Mouse (Mus musculus): ENCODE measurements around the gene Eif1ad. TPM values are rescaled to one million over a fixed set of nuclear protein-coding genes. Genes with fewer than 3 reads are reported as not detected.

Gene Eif1ad
- polyA plus RNA-seq, 1 experiment, result 20.8 TPM

- TF ChIP-seq CTCF (IDR thresholded peaks at IDR 0.05; ENCODE audit: low read depth, low read length) (no peak), POLR2A (IDR thresholded peaks at IDR 0.05; ENCODE audit: borderline replicate concordance, low read depth, low read length) (no peak)
- peaks cover 32% of the 10 kb centered on the region for H3K4me1 ChIP-seq (ENCODE audit: control insufficient read depth, insufficient read depth, low read length)
- no peak overlapping the region for H3K4me3 ChIP-seq (ENCODE audit: insufficient read depth, low read length)
- H3K27ac ChIP-seq (ENCODE audit: insufficient read depth, low read depth, low read length), result no peak overlapping the region
These were observed 44.1 kb downstream of the Eif1ad start for GRCm38 (mm10) chr19:5410641-5411040.

DNA sequence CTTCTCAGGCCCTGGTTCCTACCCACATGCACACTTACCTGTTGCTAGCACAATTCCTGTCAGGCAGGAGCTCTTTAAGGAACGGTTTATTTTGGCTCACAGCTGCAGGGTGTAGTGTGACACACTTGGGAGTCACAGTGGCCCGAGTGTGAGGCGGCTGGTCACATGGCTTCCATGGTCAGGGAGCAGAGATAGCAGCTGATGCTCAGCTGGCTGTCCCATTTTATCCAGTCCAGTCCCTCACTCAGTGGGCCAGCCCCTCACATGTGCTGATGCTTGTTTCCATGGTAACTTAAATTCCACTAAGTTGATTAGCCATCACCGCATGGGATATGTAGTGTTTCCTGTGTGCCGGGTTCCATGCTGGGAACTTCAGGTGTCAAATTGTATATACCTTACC is 45.4 kb downstream of the Eif1ad start:
- no peak overlapping the region for H3K27ac ChIP-seq (ENCODE audit: insufficient read depth, low read depth, low read length)
- H3K4me3 ChIP-seq (ENCODE audit: insufficient read depth, low read length), result no peak overlapping the region
- H3K4me1 ChIP-seq (ENCODE audit: control insufficient read depth, insufficient read depth, low read length), result peaks cover 28% of the 10 kb centered on the region
- TF ChIP-seq POLR2A (IDR thresholded peaks at IDR 0.05; ENCODE audit: borderline replicate concordance, low read depth, low read length) (no peak), CTCF (IDR thresholded peaks at IDR 0.05; ENCODE audit: low read depth, low read length) (no peak)

- H3K27ac ChIP-seq (ENCODE audit: insufficient read depth, low read depth, low read length), result no peak overlapping the region
- H3K4me3 ChIP-seq (ENCODE audit: insufficient read depth, low read length), result no peak overlapping the region
- H3K4me1 ChIP-seq (ENCODE audit: control insufficient read depth, insufficient read depth, low read length), result peaks cover 16% of the 10 kb centered on the region
- no peak for TF ChIP-seq POLR2A (IDR thresholded peaks at IDR 0.05; ENCODE audit: borderline replicate concordance, low read depth, low read length)
- TF ChIP-seq CTCF (IDR thresholded peaks at IDR 0.05; ENCODE audit: low read depth, low read length), result no peak
These were observed 47.3 kb downstream of the Eif1ad start for GRCm38 (mm10) chr19:5413840-5414239.

DNA sequence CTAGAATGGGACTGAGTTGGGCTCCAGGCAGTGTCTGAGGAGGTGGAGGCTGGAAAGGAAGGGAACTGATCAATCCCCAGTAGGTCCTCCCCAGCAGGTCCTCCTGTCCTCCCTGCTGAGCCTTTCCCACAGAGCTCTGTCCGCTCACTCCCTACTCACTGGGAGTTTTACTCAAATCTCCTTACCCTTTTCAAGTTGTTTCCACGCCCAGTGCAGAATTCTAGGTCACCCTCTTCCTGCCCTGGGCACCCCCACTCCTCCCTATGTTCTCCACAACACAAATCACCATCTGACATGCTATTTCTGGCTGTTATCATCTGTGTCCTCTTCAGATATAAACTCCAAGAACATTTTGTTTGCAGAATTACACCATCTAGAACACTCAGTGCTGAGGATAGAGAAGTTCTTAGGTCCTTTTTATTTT is 48.0 kb downstream of the Eif1ad start:
- no peak overlapping the region for H3K4me3 ChIP-seq (ENCODE audit: insufficient read depth, low read length)
- peaks cover 10% of the 10 kb centered on the region for H3K4me1 ChIP-seq (ENCODE audit: control insufficient read depth, insufficient read depth, low read length)
- no peak overlapping the region for H3K27ac ChIP-seq (ENCODE audit: insufficient read depth, low read depth, low read length)
- TF ChIP-seq POLR2A (IDR thresholded peaks at IDR 0.05; ENCODE audit: borderline replicate concordance, low read depth, low read length) (no peak), CTCF (IDR thresholded peaks at IDR 0.05; ENCODE audit: low read depth, low read length) (no peak)

DNA sequence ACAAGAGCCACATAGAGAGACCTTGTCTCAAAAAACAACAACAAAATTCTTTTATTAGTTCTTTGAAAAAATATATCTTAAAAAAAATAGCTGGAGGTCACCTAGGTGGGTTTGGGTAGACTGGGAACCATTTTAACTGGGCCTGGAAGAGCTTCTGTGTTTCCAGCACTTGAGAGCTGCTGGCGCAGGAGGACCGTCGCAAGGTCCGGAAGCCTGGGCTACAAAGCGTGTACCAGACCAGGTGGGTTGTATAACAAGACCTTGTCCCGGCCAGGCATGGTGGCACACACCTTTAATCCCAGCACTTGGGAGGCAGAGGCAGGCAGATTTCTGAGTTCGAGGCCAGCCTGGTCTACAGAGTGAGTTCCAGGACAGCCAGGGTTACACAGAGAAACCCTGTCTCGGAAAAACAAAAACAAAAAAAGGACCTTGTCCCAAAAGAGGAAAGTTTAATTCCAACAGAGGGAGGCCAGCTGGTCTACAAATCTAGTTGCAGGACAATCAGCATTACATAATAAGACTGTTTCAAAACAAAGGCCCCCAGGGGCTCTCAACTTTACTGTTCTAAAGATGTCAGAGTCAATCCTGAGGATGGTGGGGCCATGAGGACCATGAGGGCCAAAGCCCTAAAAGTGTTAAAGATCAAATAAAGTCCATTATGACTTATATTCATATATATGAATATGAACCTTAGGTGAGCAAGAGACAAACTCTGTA is 52.4 kb downstream of the Eif1ad start:
- no peak for TF ChIP-seq CTCF (IDR thresholded peaks at IDR 0.05; ENCODE audit: low read depth, low read length)
- TF ChIP-seq POLR2A (IDR thresholded peaks at IDR 0.05; ENCODE audit: borderline replicate concordance, low read depth, low read length), result no peak
- H3K27ac ChIP-seq (ENCODE audit: insufficient read depth, low read depth, low read length), result no peak overlapping the region
- H3K4me1 ChIP-seq (ENCODE audit: control insufficient read depth, insufficient read depth, low read length), result 0 out of 2 replicates have a peak, but pooled peaks cover 8% of the 10 kb centered on the region
- H3K4me3 ChIP-seq (ENCODE audit: insufficient read depth, low read length), result no peak overlapping the region

DNA sequence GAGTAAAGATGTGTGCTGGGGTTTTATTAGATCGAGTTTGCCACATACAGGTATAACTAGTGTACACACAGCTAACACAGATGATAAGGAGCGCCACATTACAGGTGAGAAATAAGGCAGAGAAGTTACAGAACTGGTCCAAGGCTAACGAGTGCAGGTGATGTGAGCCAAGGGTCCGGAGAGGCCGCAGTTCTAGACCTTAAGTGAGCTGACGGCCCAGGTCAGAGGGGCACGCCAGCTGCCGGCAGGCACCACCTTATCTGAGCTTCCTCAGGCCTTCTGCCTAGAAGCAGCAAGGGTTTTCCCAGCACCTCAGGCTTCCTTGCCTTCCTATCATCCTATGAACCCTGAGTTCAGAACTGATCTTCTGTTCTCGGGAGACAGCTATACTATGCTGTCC is 53.1 kb downstream of the Eif1ad start:
- Histone ChIP-seq H3K4me1 (ENCODE audit: control insufficient read depth, insufficient read depth, low read length) (0 out of 2 replicates have a peak, but pooled peaks cover 8% of the 10 kb centered on the region), H3K4me3 (ENCODE audit: insufficient read depth, low read length) (no peak overlapping the region), H3K27ac (ENCODE audit: insufficient read depth, low read depth, low read length) (no peak overlapping the region)
- no peak for TF ChIP-seq POLR2A (IDR thresholded peaks at IDR 0.05; ENCODE audit: borderline replicate concordance, low read depth, low read length)
- TF ChIP-seq CTCF (IDR thresholded peaks at IDR 0.05; ENCODE audit: low read depth, low read length), result no peak

DNA sequence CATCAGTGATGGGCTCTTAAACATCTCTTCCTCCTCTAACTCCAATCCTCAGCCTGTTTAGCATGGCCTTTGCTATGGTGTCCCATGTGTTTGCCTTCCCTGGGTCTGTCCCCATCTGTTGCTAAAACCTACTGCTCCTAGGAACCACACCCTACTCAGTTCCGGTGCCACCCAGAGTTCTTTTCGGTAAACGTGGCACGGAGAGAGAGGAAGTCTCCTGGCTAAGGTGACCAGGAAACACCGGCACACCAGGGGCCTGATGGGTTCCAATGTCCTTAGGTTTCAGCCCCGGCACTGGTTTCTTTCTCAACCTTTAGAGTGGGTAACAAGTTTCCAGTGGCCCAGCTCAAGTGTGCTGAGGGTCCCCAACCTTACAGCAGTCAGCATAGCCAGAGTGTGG is 54.0 kb downstream of the Eif1ad start:
- no peak overlapping the region for H3K27ac ChIP-seq (ENCODE audit: insufficient read depth, low read depth, low read length)
- no peak overlapping the region for H3K4me3 ChIP-seq (ENCODE audit: insufficient read depth, low read length)

More for the DNA sequence above, 54.0 kb downstream of the Eif1ad start:
- TF ChIP-seq POLR2A (IDR thresholded peaks at IDR 0.05; ENCODE audit: borderline replicate concordance, low read depth, low read length), result no peak
- no peak for TF ChIP-seq CTCF (IDR thresholded peaks at IDR 0.05; ENCODE audit: low read depth, low read length)
- H3K4me1 ChIP-seq (ENCODE audit: control insufficient read depth, insufficient read depth, low read length), result 0 out of 2 replicates have a peak, but pooled peaks cover 8% of the 10 kb centered on the region

Other genes with a start within 250 kb of the Eif1ad start
- gene Klc2, start 248.2 kb upstream of the Eif1ad start, polyA plus RNA-seq (2012; ENCODE audit: insufficient read depth, insufficient read length, missing spikeins), result 13.8 and 14.8 TPM in 2 replicates
- gene Pacs1, start 93.6 kb upstream of the Eif1ad start, polyA plus RNA-seq (2012; ENCODE audit: insufficient read depth, insufficient read length, missing spikeins), result 25.2 and 32.7 TPM in 2 replicates
- gene Sf3b2, start 71.3 kb upstream of the Eif1ad start, polyA plus RNA-seq (2012; ENCODE audit: insufficient read depth, insufficient read length, missing spikeins), result 141 and 143 TPM in 2 replicates
- not detected in 2 replicates for gene Gal3st3, start 68.4 kb upstream of the Eif1ad start, polyA plus RNA-seq (2012; ENCODE audit: insufficient read depth, insufficient read length, missing spikeins)
- gene Catsper1, start 31.0 kb upstream of the Eif1ad start, polyA plus RNA-seq (2012; ENCODE audit: insufficient read depth, insufficient read length, missing spikeins), result not detected in 2 replicates
- not detected in 2 replicates for gene Cst6, start 17.2 kb upstream of the Eif1ad start, polyA plus RNA-seq (2012; ENCODE audit: insufficient read depth, insufficient read length, missing spikeins)
- gene Banf1, start 427 bp downstream of the Eif1ad start, polyA plus RNA-seq (2012; ENCODE audit: insufficient read depth, insufficient read length, missing spikeins), result 102 and 103 TPM in 2 replicates
- gene Sart1, start 22.0 kb downstream of the Eif1ad start, polyA plus RNA-seq (2012; ENCODE audit: insufficient read depth, insufficient read length, missing spikeins), result 103 and 110 TPM in 2 replicates
- not detected in 2 replicates for gene Tsga10ip, start 35.8 kb downstream of the Eif1ad start, polyA plus RNA-seq (2012; ENCODE audit: insufficient read depth, insufficient read length, missing spikeins)
- 160 and 167 TPM in 2 replicates for gene Drap1, start 58.2 kb downstream of the Eif1ad start, polyA plus RNA-seq (2012; ENCODE audit: insufficient read depth, insufficient read length, missing spikeins)
- 47.5 and 53.7 TPM in 2 replicates for gene AI837181, start 58.4 kb downstream of the Eif1ad start, polyA plus RNA-seq (2012; ENCODE audit: insufficient read depth, insufficient read length, missing spikeins)
- gene Fosl1, start 80.8 kb downstream of the Eif1ad start, polyA plus RNA-seq (2012; ENCODE audit: insufficient read depth, insufficient read length, missing spikeins), result 0.50 and 1.6 TPM in 2 replicates
- gene Ccdc85b, start 91.2 kb downstream of the Eif1ad start, polyA plus RNA-seq (2012; ENCODE audit: insufficient read depth, insufficient read length, missing spikeins), result 3.6 and 4.2 TPM in 2 replicates
- 69.7 and 70.6 TPM in 2 replicates for gene Fibp, start 93.9 kb downstream of the Eif1ad start, polyA plus RNA-seq (2012; ENCODE audit: insufficient read depth, insufficient read length, missing spikeins)
- not detected in 2 replicates for gene Ctsw, start 101.8 kb downstream of the Eif1ad start, polyA plus RNA-seq (2012; ENCODE audit: insufficient read depth, insufficient read length, missing spikeins)
- 9.1 and 11.3 TPM in 2 replicates for gene Efemp2, start 107.2 kb downstream of the Eif1ad start, polyA plus RNA-seq (2012; ENCODE audit: insufficient read depth, insufficient read length, missing spikeins)
- gene Mus81, start 121.7 kb downstream of the Eif1ad start, polyA plus RNA-seq (2012; ENCODE audit: insufficient read depth, insufficient read length, missing spikeins), result 16.7 and 19.8 TPM in 2 replicates
- gene Cfl1, start 123.7 kb downstream of the Eif1ad start, polyA plus RNA-seq (2012; ENCODE audit: insufficient read depth, insufficient read length, missing spikeins), result 1,898 and 2,021 TPM in 2 replicates
- 5.1 and 7.7 TPM in 2 replicates for gene 1700020D05Rik, start 137.0 kb downstream of the Eif1ad start, polyA plus RNA-seq (2012; ENCODE audit: insufficient read depth, insufficient read length, missing spikeins)
- 34.1 and 43.8 TPM in 2 replicates for gene Snx32, start 143.8 kb downstream of the Eif1ad start, polyA plus RNA-seq (2012; ENCODE audit: insufficient read depth, insufficient read length, missing spikeins)
- gene Ovol1, start 193.9 kb downstream of the Eif1ad start, polyA plus RNA-seq (2012; ENCODE audit: insufficient read depth, insufficient read length, missing spikeins), result not detected in 2 replicates
- gene Ap5b1, start 201.3 kb downstream of the Eif1ad start, polyA plus RNA-seq (2012; ENCODE audit: insufficient read depth, insufficient read length, missing spikeins), result 13.5 and 14.4 TPM in 2 replicates
- 82.4 and 102 TPM in 2 replicates for gene Rnaseh2c, start 235.1 kb downstream of the Eif1ad start, polyA plus RNA-seq (2012; ENCODE audit: insufficient read depth, insufficient read length, missing spikeins)
- gene Kat5, start 243.5 kb downstream of the Eif1ad start, polyA plus RNA-seq (2012; ENCODE audit: insufficient read depth, insufficient read length, missing spikeins), result 56.1 and 56.6 TPM in 2 replicates